Mouse (Mus musculus) adrenal gland, postnatal 0 days (tissue): ENCODE data around the gene Ankrd34b. TPM values are rescaled to one million over a fixed set of nuclear protein-coding genes. Genes with fewer than 3 reads are reported as not detected.

Experiments
- polyA plus RNA-seq: library from polyadenylated mRNA; unstranded; fragments of >200 nt; fragmentation: Nextera tagmentation; extraction: Ambion mirVana; gene quantifications from 2 replicates; pipeline ENCODE4 v1.2.1, GENCODE M21; 2015

The Ankrd34b gene
- 0.23 and 0.25 TPM in 2 replicates for polyA plus RNA-seq

DNA sequence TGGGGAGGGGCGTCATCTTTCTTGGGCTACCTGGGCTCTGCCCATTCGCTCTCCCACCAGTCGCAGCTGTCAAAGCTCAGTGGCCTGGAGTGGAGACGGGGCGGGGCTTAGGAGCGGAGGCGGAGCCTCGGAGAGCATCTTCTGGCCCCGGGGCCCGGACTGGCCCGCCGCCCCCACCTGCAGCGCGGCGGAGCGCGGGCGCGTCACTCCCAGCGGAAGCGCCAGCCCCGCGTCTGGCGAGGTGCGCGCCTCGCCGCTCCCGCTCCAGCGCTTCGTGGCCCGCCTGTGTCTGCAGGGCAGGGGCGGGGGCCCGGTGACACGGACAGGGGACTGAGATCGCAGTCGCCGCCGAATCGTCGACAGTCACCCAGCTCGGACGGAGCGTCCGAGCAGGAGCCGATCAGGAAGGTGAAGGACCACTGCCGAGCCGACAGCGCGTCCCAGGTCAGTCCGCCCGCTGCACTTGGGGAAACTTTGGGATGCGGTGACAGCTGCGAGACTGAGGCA lies at the start of gene Ankrd34b:
Gene Ankrd34b, plus strand, starts transcription at position 139 of the 507 bp plus-strand sequence.

DNA sequence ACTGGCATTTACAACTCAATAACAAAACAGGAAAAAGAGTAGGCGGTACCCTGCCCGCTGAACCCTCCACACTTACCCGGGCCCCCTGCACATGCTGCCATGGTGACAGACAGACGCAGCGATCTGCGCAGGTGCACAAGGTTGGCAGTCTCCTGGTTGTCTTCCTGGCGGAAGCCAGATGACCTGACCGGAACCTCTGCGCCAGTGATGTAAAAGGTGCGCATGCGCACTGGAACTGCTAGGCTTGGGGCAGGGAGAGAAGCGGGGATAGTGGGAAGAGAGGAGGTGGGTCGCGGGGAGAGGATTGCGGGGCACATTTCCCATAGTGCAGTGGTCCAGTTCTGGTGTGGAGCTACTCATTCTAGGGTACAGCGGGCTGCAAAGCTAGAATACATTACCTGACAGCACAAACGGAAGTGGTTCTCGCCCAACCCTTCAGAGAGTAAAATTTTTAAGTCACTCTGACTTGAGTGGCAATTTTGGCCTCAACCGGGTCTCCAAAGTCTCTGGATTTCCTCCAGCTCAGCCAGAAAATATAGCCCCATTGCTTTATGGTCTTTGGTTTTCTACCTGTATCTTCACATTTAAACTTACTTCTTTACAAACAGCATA lies 58.3 kb downstream of the Ankrd34b start, which contains the start of gene Fam151b:
Gene Fam151b, minus strand, starts transcription at position 164 of the 612 bp plus-strand sequence.

Other genes with a start within 250 kb of the Ankrd34b start
- 0.47 and 0.95 TPM in 2 replicates for gene Gm20379, start 119.9 kb upstream of the Ankrd34b start, polyA plus RNA-seq
- 10.2 and 12.1 TPM in 2 replicates for gene Dhfr, start 71.2 kb upstream of the Ankrd34b start, polyA plus RNA-seq
- 11.1 and 20.8 TPM in 2 replicates for gene Msh3, start 70.9 kb upstream of the Ankrd34b start, polyA plus RNA-seq
- gene Fam151b, start 58.1 kb downstream of the Ankrd34b start, polyA plus RNA-seq, result 0.38 and 0.41 TPM in 2 replicates
- gene Zfyve16, start 105.0 kb downstream of the Ankrd34b start, polyA plus RNA-seq, result 4.2 and 5.6 TPM in 2 replicates
- not detected in 2 replicates for gene Spz1, start 150.3 kb downstream of the Ankrd34b start, polyA plus RNA-seq
- 20.1 and 20.7 TPM in 2 replicates for gene Serinc5, start 185.2 kb downstream of the Ankrd34b start, polyA plus RNA-seq